Mouse (Mus musculus): ENCODE data around the gene Stat2. TPM values are rescaled to one million over a fixed set of nuclear protein-coding genes. Genes with fewer than 3 reads are reported as not detected.
A peak's percentile ranks its signal among the peaks of the same experiment; 100 is the strongest.
"Not testable (repeated sequence)": the region's sequence is repeated elsewhere in the genome, so short reads cannot be mapped to it uniquely, and the experiment has no call there.

Stat2 gene
- polyA plus RNA-seq, 1 experiment from 2014 or later = 9.5 TPM

DNA sequence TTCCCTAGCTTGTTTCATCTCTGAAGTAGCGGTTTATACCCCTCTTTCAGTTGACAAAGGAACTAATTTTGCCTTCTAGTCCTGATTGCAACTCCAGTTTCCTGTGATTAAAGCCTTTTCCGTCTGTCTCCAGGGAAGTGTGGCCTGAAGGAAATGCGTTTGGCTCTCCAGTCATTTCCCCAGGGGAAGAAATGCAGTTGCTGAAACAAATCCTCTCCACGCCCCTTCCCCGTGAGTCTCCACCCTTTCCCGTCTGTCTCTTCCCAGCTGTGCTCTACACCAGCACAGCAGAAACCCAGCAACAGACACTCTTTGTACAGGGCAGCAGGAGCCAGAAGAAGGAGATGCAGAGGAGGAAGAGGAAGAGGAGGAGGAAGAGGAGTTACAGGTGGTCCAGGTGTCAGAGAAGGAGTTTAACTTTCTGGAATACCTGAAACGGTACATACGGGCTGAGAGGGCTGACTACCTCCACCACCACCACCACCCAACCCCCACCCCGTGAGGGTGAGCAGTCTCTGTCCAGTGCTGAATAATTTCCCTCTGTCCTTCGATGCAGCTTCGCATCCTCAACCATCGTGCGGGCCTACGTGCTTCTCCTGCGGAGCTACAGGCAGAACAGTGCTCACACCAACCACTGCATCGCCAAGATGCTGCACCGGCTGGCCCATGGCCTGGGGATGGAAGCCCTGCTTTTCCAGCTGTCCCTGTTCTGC is 23.2 kb upstream of the Stat2 start:
- 86% methylated on average over 17 of the region's 17 CpGs for WGBS (ENCODE audit: insufficient replicate concordance)
- no peak overlapping the region for H3K9ac ChIP-seq (ENCODE audit: low read depth, low read length)
- no peak overlapping the region for H3K4me2 ChIP-seq (ENCODE audit: low read depth, low read length)
- ATAC-seq (ENCODE audit: low read depth) = 0 out of 2 replicates have a peak, but pooled peaks have one; percentile 25
- H3K4me3 ChIP-seq (ENCODE audit: low read depth, low read length) = no peak overlapping the region
- H3K4me1 ChIP-seq (ENCODE audit: control insufficient read depth, low read depth, low read length) = no peaks in the 10 kb centered on the region
- peaks cover 77% of the 10 kb centered on the region for H3K36me3 ChIP-seq (ENCODE audit: control insufficient read depth, insufficient read depth)
- H3K27me3 ChIP-seq (ENCODE audit: control insufficient read depth, insufficient read depth, low read depth, low read length) = no peaks in the 10 kb centered on the region
- H3K27ac ChIP-seq (ENCODE audit: low read length) = 0 out of 2 replicates have a peak overlapping the region, but pooled peaks have one; percentile 35
- no peaks in the 10 kb centered on the region for H3K9me3 ChIP-seq (replicated peaks; ENCODE audit: control insufficient read depth, low read length)

DNA sequence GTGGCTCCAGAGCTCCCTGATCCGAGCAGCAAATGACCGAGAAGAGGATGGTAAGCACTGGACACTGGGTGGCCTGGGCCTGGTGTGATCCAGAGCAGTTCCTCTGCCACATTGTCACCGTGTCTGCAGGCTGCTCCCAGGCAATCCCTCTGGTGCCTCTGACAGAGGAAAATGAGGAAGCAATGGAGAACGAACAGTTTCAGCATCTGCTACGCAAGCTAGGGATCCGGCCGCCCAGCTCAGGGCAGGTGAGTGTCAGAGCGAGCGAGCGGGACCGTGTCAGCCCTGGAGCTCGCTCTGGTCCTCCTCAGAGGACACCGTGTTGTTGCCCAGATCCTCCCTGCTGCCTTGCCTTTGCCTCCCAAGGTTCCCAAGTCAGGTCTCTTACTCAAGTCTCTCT is 19.8 kb upstream of the Stat2 start:
- H3K36me3 ChIP-seq (ENCODE audit: control insufficient read depth, insufficient read depth) = peaks cover 58% of the 10 kb centered on the region
- H3K9ac ChIP-seq (ENCODE audit: low read depth, low read length) = no peak overlapping the region
- no peak overlapping the region for H3K4me3 ChIP-seq (ENCODE audit: low read depth, low read length)
- 82% methylated on average over 13 of the region's 13 CpGs for WGBS (ENCODE audit: insufficient replicate concordance)
- no peaks in the 10 kb centered on the region for H3K27me3 ChIP-seq (ENCODE audit: control insufficient read depth, insufficient read depth, low read depth, low read length)
- no peak overlapping the region for H3K4me2 ChIP-seq (ENCODE audit: low read depth, low read length)
- no peaks in the 10 kb centered on the region for H3K4me1 ChIP-seq (ENCODE audit: control insufficient read depth, low read depth, low read length)
- no peak overlapping the region for H3K27ac ChIP-seq (ENCODE audit: low read length)
- H3K9me3 ChIP-seq (replicated peaks; ENCODE audit: control insufficient read depth, low read length) = no peaks in the 10 kb centered on the region
- ATAC-seq (ENCODE audit: low read depth) = no peak

DNA sequence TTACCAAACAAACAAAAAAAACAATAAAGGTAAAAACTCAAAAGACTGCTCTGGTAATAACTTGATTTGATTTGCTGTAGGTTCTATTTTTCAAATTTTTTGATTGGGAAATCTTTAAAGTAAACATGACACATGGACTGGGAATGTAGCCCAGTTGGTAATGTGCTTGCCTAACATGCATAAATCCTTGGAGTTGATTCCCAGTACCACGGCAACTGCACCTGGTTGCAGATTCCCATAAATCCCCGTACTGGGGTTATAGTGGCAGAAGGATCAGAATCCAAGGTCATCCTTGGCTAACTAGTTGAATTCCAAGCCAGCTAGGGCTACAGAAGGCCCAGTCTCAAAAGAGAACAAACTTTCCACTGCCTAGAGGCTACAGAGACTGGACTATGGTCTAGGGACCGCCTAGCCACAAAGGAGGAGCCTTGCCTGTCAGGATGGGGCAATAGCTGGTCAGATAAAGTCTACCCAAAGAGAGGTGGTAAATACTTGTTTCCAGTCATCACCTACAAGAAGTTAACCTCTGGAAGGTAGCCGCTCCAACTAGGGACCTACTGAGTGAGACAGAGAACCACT is 16.6 kb upstream of the Stat2 start, which contains the start of gene Apon:
Gene Apon (plus strand): TSS at position 420 of the 579 bp plus-strand sequence.
- 67% methylated on average over 4 of the region's 4 CpGs for whole genome bisulfite sequencing (ENCODE audit: insufficient replicate concordance)
- no peaks in the 10 kb centered on the region for H3K9me3 ChIP-seq (replicated peaks; ENCODE audit: control insufficient read depth, low read length)
- peaks cover 35% of the 10 kb centered on the region for H3K36me3 ChIP-seq (ENCODE audit: control insufficient read depth, insufficient read depth)
- peak within 1 kb of the TSS; percentile 18 for H3K27ac ChIP-seq (ENCODE audit: low read length)
- H3K4me1 ChIP-seq (ENCODE audit: control insufficient read depth, low read depth, low read length) = no peaks in the 10 kb centered on the region
- H3K9ac ChIP-seq (ENCODE audit: low read depth, low read length) = no peak within 1 kb of the TSS
- peak; percentile 48 for ATAC-seq (ENCODE audit: low read depth)
- H3K27me3 ChIP-seq (ENCODE audit: control insufficient read depth, insufficient read depth, low read depth, low read length) = no peaks in the 10 kb centered on the region
- no peak within 1 kb of the TSS for H3K4me2 ChIP-seq (ENCODE audit: low read depth, low read length)
- H3K4me3 ChIP-seq (ENCODE audit: low read depth, low read length) = no peak within 1 kb of the TSS

DNA sequence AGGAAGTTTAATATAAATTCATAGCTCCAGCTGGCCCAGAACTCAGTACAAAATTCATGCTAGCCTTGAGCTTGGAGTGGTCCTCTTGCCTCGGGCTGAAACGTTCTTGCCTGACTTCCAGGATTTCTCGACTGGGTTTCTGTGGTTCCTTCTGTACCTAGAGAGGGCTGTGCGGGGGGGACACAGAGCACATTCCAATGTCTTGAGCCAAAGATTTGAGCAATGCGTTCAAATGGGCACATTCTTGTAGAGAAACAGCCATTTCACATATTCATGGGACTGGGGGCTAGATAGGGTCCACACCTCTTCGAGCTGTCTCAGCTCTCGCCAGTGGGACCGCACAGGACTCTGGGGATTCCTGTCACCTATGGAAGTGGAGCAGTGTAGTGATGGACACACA is 14.4 kb upstream of the Stat2 start:
- WGBS (ENCODE audit: insufficient replicate concordance) = 77% methylated on average over 8 of the region's 8 CpGs
- Histone ChIP-seq H3K4me3 (ENCODE audit: low read depth, low read length) (no peak overlapping the region), H3K36me3 (ENCODE audit: control insufficient read depth, insufficient read depth) (peaks cover 17% of the 10 kb centered on the region), H3K27me3 (ENCODE audit: control insufficient read depth, insufficient read depth, low read depth, low read length) (no peaks in the 10 kb centered on the region), H3K4me2 (ENCODE audit: low read depth, low read length) (no peak overlapping the region), H3K9me3 (replicated peaks; ENCODE audit: control insufficient read depth, low read length) (no peaks in the 10 kb centered on the region), H3K4me1 (ENCODE audit: control insufficient read depth, low read depth, low read length) (peaks cover 4% of the 10 kb centered on the region), H3K9ac (ENCODE audit: low read depth, low read length) (no peak overlapping the region), H3K27ac (ENCODE audit: low read length) (no peak overlapping the region)
- ATAC-seq (ENCODE audit: low read depth) = no peak

DNA sequence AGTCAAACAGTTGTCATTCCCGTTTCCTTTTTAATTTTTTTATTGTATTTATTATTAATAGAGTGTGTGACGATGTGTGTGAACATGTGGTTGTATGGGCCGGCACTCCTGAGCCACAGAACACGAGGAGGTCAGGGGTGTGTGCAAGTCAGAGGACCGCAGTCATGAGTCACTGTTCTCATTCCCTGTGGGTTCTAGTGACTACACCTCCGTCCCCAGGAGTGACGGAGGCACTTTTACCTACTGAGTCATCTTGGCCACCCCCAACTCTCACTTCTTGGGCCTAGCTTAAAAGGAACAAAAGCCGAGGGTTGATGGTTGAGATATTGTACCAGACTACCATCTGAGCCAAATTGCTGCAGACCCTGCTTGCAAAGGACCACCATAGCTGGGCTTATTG is 14.0 kb upstream of the Stat2 start:
- no peak overlapping the region for H3K4me3 ChIP-seq (ENCODE audit: low read depth, low read length)
- WGBS (ENCODE audit: insufficient replicate concordance) = 75% methylated on average over 8 of the region's 8 CpGs
- no peak for ATAC-seq (ENCODE audit: low read depth)
- H3K9ac ChIP-seq (ENCODE audit: low read depth, low read length) = no peak overlapping the region
- H3K9me3 ChIP-seq (replicated peaks; ENCODE audit: control insufficient read depth, low read length) = no peaks in the 10 kb centered on the region
- H3K36me3 ChIP-seq (ENCODE audit: control insufficient read depth, insufficient read depth) = peaks cover 13% of the 10 kb centered on the region
- H3K4me2 ChIP-seq (ENCODE audit: low read depth, low read length) = no peak overlapping the region
- H3K27me3 ChIP-seq (ENCODE audit: control insufficient read depth, insufficient read depth, low read depth, low read length) = no peaks in the 10 kb centered on the region
- peaks cover 4% of the 10 kb centered on the region for H3K4me1 ChIP-seq (ENCODE audit: control insufficient read depth, low read depth, low read length)
- no peak overlapping the region for H3K27ac ChIP-seq (ENCODE audit: low read length)

DNA sequence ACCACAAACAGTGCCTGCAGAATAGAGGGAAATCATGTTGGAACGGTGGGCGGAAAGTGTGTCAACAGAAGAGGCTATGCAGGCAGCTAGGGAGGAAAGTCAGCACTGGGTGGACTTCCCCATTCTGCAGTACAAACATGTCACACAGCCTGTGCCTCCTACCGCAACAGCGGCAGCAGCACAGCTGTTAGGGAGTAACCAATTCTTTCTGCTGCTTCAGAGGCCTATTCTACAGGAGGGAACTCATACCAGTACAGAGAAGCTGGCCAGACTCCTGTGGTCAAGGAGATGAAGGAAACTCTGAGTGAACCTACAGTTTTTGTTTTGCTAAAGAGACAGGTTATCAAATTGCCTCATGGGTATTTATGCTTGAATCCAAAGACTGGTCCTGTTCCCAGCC is 11.4 kb upstream of the Stat2 start:
- no peak overlapping the region for H3K9ac ChIP-seq (ENCODE audit: low read depth, low read length)
- no peak overlapping the region for H3K4me2 ChIP-seq (ENCODE audit: low read depth, low read length)
- no peaks in the 10 kb centered on the region for H3K36me3 ChIP-seq (ENCODE audit: control insufficient read depth, insufficient read depth)
- H3K27ac ChIP-seq (ENCODE audit: low read length) = peak overlapping the region; percentile 54; the same call in 1 of the 2 replicates
- peak; percentile 60 for ATAC-seq (ENCODE audit: low read depth)
- peaks cover 4% of the 10 kb centered on the region for H3K4me1 ChIP-seq (ENCODE audit: control insufficient read depth, low read depth, low read length)
- 24% methylated on average over 4 of the region's 4 CpGs for WGBS (ENCODE audit: insufficient replicate concordance)
- no peaks in the 10 kb centered on the region for H3K27me3 ChIP-seq (ENCODE audit: control insufficient read depth, insufficient read depth, low read depth, low read length)
- H3K4me3 ChIP-seq (ENCODE audit: low read depth, low read length) = no peak overlapping the region
- H3K9me3 ChIP-seq (replicated peaks; ENCODE audit: control insufficient read depth, low read length) = no peaks in the 10 kb centered on the region

DNA sequence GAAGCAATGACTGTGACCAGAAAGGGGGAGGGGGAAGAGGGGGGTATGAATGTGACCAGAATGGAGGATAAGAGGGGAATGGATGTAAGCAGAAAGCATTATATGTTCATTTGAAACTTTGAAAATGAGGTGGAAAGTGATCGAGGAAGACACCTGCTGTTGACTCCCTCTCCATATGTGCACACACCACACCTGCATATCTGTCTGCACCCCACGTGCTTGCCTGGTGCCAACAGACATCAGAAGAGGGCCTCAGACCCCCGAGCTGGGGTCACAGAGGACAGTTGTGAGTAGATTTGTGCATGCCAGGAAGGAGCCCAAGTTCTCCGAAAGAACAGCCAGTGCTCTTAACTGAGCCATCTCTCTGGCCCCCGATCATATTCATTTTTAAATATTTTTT is 10.4 kb upstream of the Stat2 start:
- Histone ChIP-seq H3K27ac (ENCODE audit: low read length) (no peak overlapping the region), H3K36me3 (ENCODE audit: control insufficient read depth, insufficient read depth) (no peaks in the 10 kb centered on the region), H3K4me1 (ENCODE audit: control insufficient read depth, low read depth, low read length) (peaks cover 4% of the 10 kb centered on the region), H3K9me3 (replicated peaks; ENCODE audit: control insufficient read depth, low read length) (no peaks in the 10 kb centered on the region), H3K4me2 (ENCODE audit: low read depth, low read length) (no peak overlapping the region), H3K9ac (ENCODE audit: low read depth, low read length) (no peak overlapping the region), H3K27me3 (ENCODE audit: control insufficient read depth, insufficient read depth, low read depth, low read length) (no peaks in the 10 kb centered on the region), H3K4me3 (ENCODE audit: low read depth, low read length) (no peak overlapping the region)
- WGBS (ENCODE audit: insufficient replicate concordance) = 63% methylated on average over 5 of the region's 5 CpGs
- no peak for ATAC-seq (ENCODE audit: low read depth)

DNA sequence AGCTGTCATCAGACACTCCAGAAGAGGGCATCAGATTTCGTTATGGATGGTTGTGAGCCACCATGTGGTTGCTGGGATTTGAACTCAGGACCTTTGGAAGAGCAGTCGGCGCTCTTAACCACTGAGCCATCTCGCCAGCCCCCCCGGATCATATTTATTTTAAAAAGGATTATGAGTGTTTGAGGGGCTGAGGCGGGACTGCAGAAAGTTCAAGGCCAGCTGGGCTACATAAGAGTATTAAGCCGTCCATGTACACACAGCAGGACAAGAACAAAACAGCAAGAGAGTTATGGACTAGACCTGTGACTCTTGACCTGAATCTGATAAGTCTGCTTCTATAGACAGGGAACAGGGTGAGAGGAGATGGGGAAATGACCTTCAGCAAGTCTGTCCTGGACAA is 10.0 kb upstream of the Stat2 start:
- H3K4me1 ChIP-seq (ENCODE audit: control insufficient read depth, low read depth, low read length) = not testable (repeated sequence)

DNA sequence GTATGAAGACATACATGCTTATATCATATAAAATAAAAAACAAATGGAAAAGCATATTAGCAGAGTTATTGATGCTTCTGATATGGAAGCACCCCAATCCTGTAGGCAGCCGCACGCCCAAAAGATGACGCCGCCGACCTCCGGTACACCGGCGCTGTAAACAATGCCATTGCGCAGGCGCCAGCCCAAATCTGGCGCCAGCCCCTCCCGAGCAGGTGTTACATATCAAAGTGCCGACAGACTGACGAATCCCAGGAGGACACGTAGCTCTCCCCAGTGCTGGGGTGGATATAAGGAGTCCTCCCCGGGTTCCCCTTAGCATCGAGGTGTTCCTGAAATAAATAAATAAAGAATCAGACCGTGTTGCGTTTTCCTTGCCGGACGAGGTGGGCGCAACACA is 8.1 kb upstream of the Stat2 start:
- no peak for ATAC-seq (ENCODE audit: low read depth)
- Histone ChIP-seq H3K9ac (ENCODE audit: low read depth, low read length) (no peak overlapping the region), H3K36me3 (ENCODE audit: control insufficient read depth, insufficient read depth) (no peaks in the 10 kb centered on the region), H3K27me3 (ENCODE audit: control insufficient read depth, insufficient read depth, low read depth, low read length) (no peaks in the 10 kb centered on the region), H3K9me3 (replicated peaks; ENCODE audit: control insufficient read depth, low read length) (no peaks in the 10 kb centered on the region), H3K4me1 (ENCODE audit: control insufficient read depth, low read depth, low read length) (peaks cover 4% of the 10 kb centered on the region), H3K4me3 (ENCODE audit: low read depth, low read length) (no peak overlapping the region), H3K4me2 (ENCODE audit: low read depth, low read length) (no peak overlapping the region), H3K27ac (ENCODE audit: low read length) (no peak overlapping the region)
- WGBS (ENCODE audit: insufficient replicate concordance) = 80% methylated on average over 22 of the region's 22 CpGs

More for the DNA sequence above, 10.0 kb upstream of the Stat2 start:
- H3K4me3 ChIP-seq (ENCODE audit: low read depth, low read length); H3K4me2 ChIP-seq (ENCODE audit: low read depth, low read length); H3K9ac ChIP-seq (ENCODE audit: low read depth, low read length); H3K36me3 ChIP-seq (ENCODE audit: control insufficient read depth, insufficient read depth); ATAC-seq (ENCODE audit: low read depth); H3K9me3 ChIP-seq (replicated peaks; ENCODE audit: control insufficient read depth, low read length); H3K27me3 ChIP-seq (ENCODE audit: control insufficient read depth, insufficient read depth, low read depth, low read length); H3K27ac ChIP-seq (ENCODE audit: low read length): not testable (repeated sequence)
- WGBS (ENCODE audit: insufficient replicate concordance) = 77% methylated on average over 7 of the region's 7 CpGs

All from liver, embryonic 16.5 days (tissue).